Comparison of ENCODE assay signal across 8 mouse cellular contexts in genomic region chr3:89520618-89521502, GRCm38 (mm10). TPM values are rescaled to one million over a fixed set of nuclear protein-coding genes. Genes with fewer than 3 reads are reported as not detected.
DNase-seq lines count a peak whose midpoint lies in the region; ATAC-seq and TF ChIP-seq lines count a peak whose summit lies in the region.

No protein-coding gene starts in this region.

- peak overlapping the region; percentile 26; the same call in 1 of the 2 replicates for H3K27ac ChIP-seq in left cerebral cortex, adult 2 months
- peak overlapping the region; percentile 68 for H3K27ac ChIP-seq in forebrain, embryonic 10.5 days
- H3K27ac ChIP-seq in layer of hippocampus, adult 2 months = peak overlapping the region; percentile 84
- no peak overlapping the region for H3K27ac ChIP-seq in small intestine, adult 2 months (ENCODE audit: insufficient read depth, low read depth, low read length)

- ATAC-seq in inflammation-experienced regulatory T-cells, adult 6 months = no peak

- TF ChIP-seq CTCF in left cerebral cortex, adult 2 months (IDR thresholded peaks at IDR 0.05) = no peak
- no peak for TF ChIP-seq CTCF in layer of hippocampus, adult 2 months (conservative IDR thresholded peaks at IDR 0.05)
- no peak for TF ChIP-seq CTCF in small intestine, adult 2 months (IDR thresholded peaks at IDR 0.05; ENCODE audit: extremely low read depth, insufficient read length, insufficient replicate concordance, low read depth, low read length)

- 5% methylated on average over 25 of the region's 25 CpGs for WGBS in forebrain, embryonic 10.5 days
- 8% methylated on average over 25 of the region's 25 CpGs for WGBS in small intestine, adult 2 months

- intact Hi-C loops in left cerebral cortex, adult 2 months (cut with DNase I) = loop anchor here (5.0 kb wide), 1 partner anchor 91 kb away; no protein-coding TSS in a partner anchor

- peaks cover 61% of the 10 kb centered on the region for H3K27me3 ChIP-seq in forebrain, embryonic 10.5 days (ENCODE audit: poor library complexity, severe bottlenecking)
- H3K27me3 ChIP-seq in small intestine, adult 2 months (ENCODE audit: control insufficient read depth, insufficient read depth, low read length) = peaks cover 16% of the 10 kb centered on the region

- peak overlapping the region; percentile 56 for H3K4me3 ChIP-seq in left cerebral cortex, adult 2 months
- peak overlapping the region; percentile 60 for H3K4me3 ChIP-seq in forebrain, embryonic 10.5 days
- H3K4me3 ChIP-seq in layer of hippocampus, adult 2 months = peak overlapping the region; percentile 73
- H3K4me3 ChIP-seq in small intestine, adult 2 months (ENCODE audit: low read depth, low read length) = peak overlapping the region; percentile 50

- DNase-seq in left cerebral cortex, adult 2 months (ENCODE audit: extremely low spot score in 1 of 2, low spot score in 2 of 2) = peak; percentile 31 to 40
- no peak for DNase-seq in left cerebral cortex, adult 11 months (ENCODE audit: low spot score)
- DNase-seq in forebrain, embryonic 10.5 days (ENCODE audit: extremely low spot score, low spot score) = peak; percentile 26
- peak; percentile 66 for DNase-seq in heart, postnatal 4 days
- no peak for DNase-seq in layer of hippocampus, adult 2 months (ENCODE audit: low spot score in 2 of 2)
- DNase-seq in lung, postnatal 14 days = peak; percentile 75

- no peaks in the 10 kb centered on the region for H3K36me3 ChIP-seq in forebrain, embryonic 10.5 days (replicated peaks)
- H3K36me3 ChIP-seq in small intestine, adult 2 months (ENCODE audit: control insufficient read depth, insufficient read depth, low read length) = no peaks in the 10 kb centered on the region

- H3K9me3 ChIP-seq in forebrain, embryonic 10.5 days = peaks cover 14% of the 10 kb centered on the region; the same call in 1 of the 2 replicates

- H3K4me1 ChIP-seq in forebrain, embryonic 10.5 days = peaks cover 39% of the 10 kb centered on the region
- peaks cover 11% of the 10 kb centered on the region for H3K4me1 ChIP-seq in small intestine, adult 2 months (ENCODE audit: control insufficient read depth, insufficient read depth, insufficient read length, low read length)

- no peak for TF ChIP-seq POLR2A in small intestine, adult 2 months (IDR thresholded peaks at IDR 0.05; ENCODE audit: low read depth, low read length)

RNA-seq across cellular contexts. Expression of gene Kcnn3, which starts 0.9 kb away (rescaled TPM):
- total RNA-seq in left cerebral cortex, adult 2 months (2021) = 10 to 100 TPM; 18.2 to 27.3 TPM
- 0.81 and 0.92 TPM in 2 replicates for polyA plus RNA-seq in forebrain, embryonic 10.5 days (2016; fragmentation: Nextera tagmentation; extraction: Ambion mirVana)
- total RNA-seq in heart, postnatal 4 days (2021) = 1 to 10 TPM; 4.3 to 4.8 TPM
- 10 to 100 TPM; 25.6 to 29.1 TPM for total RNA-seq in layer of hippocampus, adult 2 months (2021)
- polyA plus RNA-seq in small intestine, adult 2 months (2012; rRNA removed) = 3.3 and 4.6 TPM in 2 replicates
- not detected for polyA plus RNA-seq in inflammation-experienced regulatory T-cells, adult 6 months (2017; shearing (Covaris generic))

Comparison
In these comparisons a context has a peak if more than half of its experiments do, and no peak if none do; other contexts are left out.
1. DNase-seq: peak in left cerebral cortex, adult 2 months (2 of 2), forebrain, embryonic 10.5 days (single experiment), heart, postnatal 4 days (single experiment) and lung, postnatal 14 days (single experiment); none in left cerebral cortex, adult 11 months (single experiment) and layer of hippocampus, adult 2 months (0 of 2).
2. Peak in every context shown above with its lines, with median percentiles within 50 percentile points of each other: H3K4me3 ChIP-seq.